8 mouse cellular contexts compared by ENCODE assay signal in the genomic region with DNA sequence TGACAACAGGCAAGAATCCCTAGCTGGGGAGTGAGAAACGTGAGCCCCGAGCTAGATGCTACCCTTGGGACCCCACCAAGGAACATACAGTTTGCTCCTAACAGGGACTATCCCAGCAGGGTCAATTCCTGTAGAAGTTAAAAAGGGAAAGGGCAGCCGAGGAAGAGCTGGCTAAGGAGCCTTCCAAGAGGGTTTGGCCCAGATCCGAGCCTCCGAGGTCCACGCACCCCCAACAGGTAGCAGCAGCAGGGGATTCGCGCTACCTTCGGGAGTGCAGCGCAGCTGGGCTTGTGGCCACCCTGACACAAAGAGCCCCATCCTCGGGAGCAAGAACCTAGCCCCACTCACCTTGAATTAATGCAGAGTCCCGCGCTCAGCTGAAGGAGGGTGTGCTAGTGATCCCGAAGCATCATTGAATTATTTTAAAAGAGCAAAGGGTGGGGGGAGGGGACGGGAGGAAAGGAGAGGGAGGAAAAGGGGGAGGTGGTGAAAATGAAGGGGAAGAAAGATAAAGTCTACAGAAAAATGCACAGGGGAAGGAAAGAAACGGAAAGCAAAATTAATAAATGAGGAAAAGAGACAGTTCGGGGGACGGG. TPM values are rescaled to one million over a fixed set of nuclear protein-coding genes. Genes with fewer than 3 reads are reported as not detected.
DNase-seq lines count a peak whose midpoint lies in the region; ATAC-seq and TF ChIP-seq lines count a peak whose summit lies in the region.

No protein-coding gene starts in this region.

- H3K27me3 ChIP-seq in heart, embryonic 15.5 days: peaks cover 45% of the 10 kb centered on the region
- H3K27me3 ChIP-seq in hindbrain, postnatal 0 days (ENCODE audit: insufficient read depth, low read length): no peaks in the 10 kb centered on the region
- H3K27me3 ChIP-seq in neural tube, embryonic 12.5 days (replicated peaks): peaks cover 28% of the 10 kb centered on the region

- intact Hi-C loops in heart, postnatal 14 days (cut with DNase I): loop anchor here (5.0 kb wide), 1 partner anchor 124 kb away; no protein-coding TSS in a partner anchor

- no peaks in the 10 kb centered on the region for H3K9me3 ChIP-seq in heart, embryonic 15.5 days (replicated peaks)
- no peaks in the 10 kb centered on the region for H3K9me3 ChIP-seq in hindbrain, postnatal 0 days (ENCODE audit: low read length)
- no peaks in the 10 kb centered on the region for H3K9me3 ChIP-seq in neural tube, embryonic 12.5 days

- no peak for TF ChIP-seq CTCF in cortical plate, adult 2 months (IDR thresholded peaks at IDR 0.05; ENCODE audit: extremely low read depth, insufficient read depth, low read length)
- no peak for TF ChIP-seq CTCF in hindbrain, postnatal 0 days (IDR thresholded peaks at IDR 0.05; ENCODE audit: low read depth)

- peak overlapping the region; percentile 90 for H3K4me2 ChIP-seq in heart, embryonic 15.5 days
- peak overlapping the region; percentile 90 for H3K4me2 ChIP-seq in hindbrain, postnatal 0 days (ENCODE audit: low read depth, low read length)
- H3K4me2 ChIP-seq in neural tube, embryonic 12.5 days (replicated peaks): peak overlapping the region; percentile 81

- no peak for ATAC-seq in heart, embryonic 15.5 days (replicated peaks; ENCODE audit: insufficient number of reproducible peaks, insufficient read depth, low FRiP score, low read depth)
- ATAC-seq in hindbrain, postnatal 0 days: no peak
- no peak; the same call in 1 of the 2 replicates for ATAC-seq in neural tube, embryonic 12.5 days (ENCODE audit: low FRiP score, low read depth)

- H3K4me1 ChIP-seq in heart, embryonic 15.5 days (replicated peaks): peaks cover 12% of the 10 kb centered on the region
- H3K4me1 ChIP-seq in cortical plate, adult 2 months (ENCODE audit: control insufficient read depth, insufficient read depth, low read length): peaks cover 4% of the 10 kb centered on the region
- peaks cover 17% of the 10 kb centered on the region for H3K4me1 ChIP-seq in hindbrain, postnatal 0 days (ENCODE audit: insufficient read depth, low read length)
- H3K4me1 ChIP-seq in neural tube, embryonic 12.5 days: peaks cover 26% of the 10 kb centered on the region

- peak overlapping the region; percentile 51 for H3K4me3 ChIP-seq in heart, embryonic 15.5 days
- peak overlapping the region; percentile 38 for H3K4me3 ChIP-seq in cortical plate, adult 2 months (ENCODE audit: insufficient read depth, low read length)
- peak overlapping the region; percentile 47 for H3K4me3 ChIP-seq in hindbrain, postnatal 0 days (ENCODE audit: low read length)
- peak overlapping the region; percentile 33 for H3K4me3 ChIP-seq in neural tube, embryonic 12.5 days

- DNase-seq in heart, postnatal 14 days: no peak
- peak; percentile 6 for DNase-seq in hindbrain, postnatal 0 days (ENCODE audit: low spot score)
- no peak for DNase-seq in thymus, adult 18-20 months
- no peak for DNase-seq in thymus, postnatal 10 days (ENCODE audit: low spot score in 2 of 2)
- no peak for DNase-seq in testis, postnatal 10 days (ENCODE audit: low spot score)

- no peak overlapping the region for H3K27ac ChIP-seq in heart, embryonic 15.5 days
- H3K27ac ChIP-seq in cortical plate, adult 2 months (ENCODE audit: insufficient read depth, low read length): no peak overlapping the region
- H3K27ac ChIP-seq in hindbrain, postnatal 0 days: no peak overlapping the region
- H3K27ac ChIP-seq in neural tube, embryonic 12.5 days: no peak overlapping the region

- H3K36me3 ChIP-seq in heart, embryonic 15.5 days: no peaks in the 10 kb centered on the region
- no peaks in the 10 kb centered on the region for H3K36me3 ChIP-seq in hindbrain, postnatal 0 days (ENCODE audit: insufficient read depth, low read length)
- H3K36me3 ChIP-seq in neural tube, embryonic 12.5 days: no peaks in the 10 kb centered on the region

- no peak overlapping the region for H3K9ac ChIP-seq in heart, embryonic 15.5 days
- peak overlapping the region; percentile 41 for H3K9ac ChIP-seq in hindbrain, postnatal 0 days (replicated peaks; ENCODE audit: low read length)
- H3K9ac ChIP-seq in neural tube, embryonic 12.5 days: peak overlapping the region; percentile 40; the same call in 1 of the 2 replicates

- WGBS in heart, embryonic 15.5 days: 4% methylated on average over 18 of the region's 18 CpGs
- 3% methylated on average over 18 of the region's 18 CpGs for WGBS in hindbrain, postnatal 0 days
- 3% methylated on average over 18 of the region's 18 CpGs for WGBS in neural tube, embryonic 12.5 days

- no peak for TF ChIP-seq POLR2A in cortical plate, adult 2 months (IDR thresholded peaks at IDR 0.05; ENCODE audit: extremely low read depth, insufficient read depth, low read length)

RNA-seq across cellular contexts. Expression of gene Cacna1e, which starts 0.6 kb away (rescaled TPM):
- 0.14 and 0.18 TPM in 2 replicates for polyA plus RNA-seq in heart, embryonic 15.5 days (2015; fragmentation: Nextera tagmentation; extraction: Ambion mirVana)
- 1 to 10 TPM in 1 of 2 experiments, under 1 TPM in 1; 0.38 to 1.1 TPM for total RNA-seq in heart, postnatal 14 days (2021)
- 53.6 and 56.0 TPM in 2 replicates for polyA plus RNA-seq in cortical plate, adult 2 months (2012; rRNA removed)
- total RNA-seq in hindbrain, postnatal 0 days (2014; rRNA removed): 57.5 and 58.2 TPM in 2 replicates
- polyA plus RNA-seq in hindbrain, postnatal 0 days (2015; fragmentation: Nextera tagmentation; extraction: Ambion mirVana): 8.0 and 8.9 TPM in 2 replicates
- polyA plus RNA-seq in neural tube, embryonic 12.5 days (2016; fragmentation: Nextera tagmentation; extraction: Ambion mirVana): 7.1 and 7.8 TPM in 2 replicates
